ENCODE assay signal across 15 mouse cellular contexts in genomic region chr4:87088713-87089112, GRCm38 (mm10).
DNase-seq lines count a peak whose midpoint lies in the region; ATAC-seq lines count a peak whose summit lies in the region.
"Had no signal": no experiment of that assay in that cellular context is flagged by ENCODE, and none has a peak within 500 bp of the region (broad histone marks: within the 10 kb centered on the region; RNA-seq: fewer than 3 reads in every experiment).

No protein-coding gene starts in this region.

- 0 out of 2 replicates have a peak, but pooled peaks have one; percentile 52 for ATAC-seq in hindbrain, embryonic 13.5 days (ENCODE audit: low FRiP score)
- peak; percentile 38; the same call in 1 of the 2 replicates for ATAC-seq in neural tube, embryonic 14.5 days (ENCODE audit: low read depth)
- no peak for ATAC-seq in neural tube, embryonic 15.5 days (ENCODE audit: low FRiP score)
- no peak for ATAC-seq in intestine, embryonic 15.5 days

- no peak overlapping the region for H3K9ac ChIP-seq in hindbrain, embryonic 13.5 days
- H3K9ac ChIP-seq in neural tube, embryonic 14.5 days (replicated peaks; ENCODE audit: low read depth, low read length) = no peak overlapping the region
- H3K9ac ChIP-seq in neural tube, embryonic 15.5 days (replicated peaks) = no peak overlapping the region
- no peak overlapping the region for H3K9ac ChIP-seq in intestine, embryonic 15.5 days
- H3K9ac ChIP-seq: embryonic facial prominence, embryonic 12.5 days; heart, embryonic 15.5 days; lung, embryonic 15.5 days had no signal

- no peaks in the 10 kb centered on the region for H3K36me3 ChIP-seq in hindbrain, embryonic 13.5 days
- no peaks in the 10 kb centered on the region for H3K36me3 ChIP-seq in hindbrain, embryonic 10.5 days
- no peaks in the 10 kb centered on the region for H3K36me3 ChIP-seq in neural tube, embryonic 14.5 days (ENCODE audit: control insufficient read depth, insufficient read depth, low read length)
- H3K36me3 ChIP-seq in neural tube, embryonic 15.5 days = no peaks in the 10 kb centered on the region
- H3K36me3 ChIP-seq in intestine, embryonic 15.5 days = no peaks in the 10 kb centered on the region
- H3K36me3 ChIP-seq: embryonic facial prominence, embryonic 12.5 days; heart, embryonic 15.5 days; lung, embryonic 15.5 days had no signal

- DNase-seq in cerebellum, postnatal 10 days = peak; percentile 87 to 91
- no peak for DNase-seq in cerebellum, adult 11-12 months
- DNase-seq in hindbrain, embryonic 10.5 days (ENCODE audit: low spot score) = no peak
- no peak for DNase-seq in ovary, adult 18-20 months (ENCODE audit: low spot score)
- DNase-seq: gastrocnemius, postnatal 36 days; liver; thymus, postnatal 14 days had no signal

- H3K9me3 ChIP-seq in hindbrain, embryonic 13.5 days = no peaks in the 10 kb centered on the region
- H3K9me3 ChIP-seq in hindbrain, embryonic 10.5 days = no peaks in the 10 kb centered on the region
- H3K9me3 ChIP-seq in neural tube, embryonic 14.5 days (ENCODE audit: control insufficient read depth, low read length) = no peaks in the 10 kb centered on the region
- H3K9me3 ChIP-seq in neural tube, embryonic 15.5 days (replicated peaks) = no peaks in the 10 kb centered on the region
- no peaks in the 10 kb centered on the region for H3K9me3 ChIP-seq in intestine, embryonic 15.5 days
- H3K9me3 ChIP-seq: embryonic facial prominence, embryonic 12.5 days; heart, embryonic 15.5 days; lung, embryonic 15.5 days had no signal

- peaks cover 3% of the 10 kb centered on the region; the same call in 1 of the 2 replicates for H3K4me1 ChIP-seq in hindbrain, embryonic 13.5 days (replicated peaks)
- no peaks in the 10 kb centered on the region for H3K4me1 ChIP-seq in hindbrain, embryonic 10.5 days (replicated peaks)
- H3K4me1 ChIP-seq in neural tube, embryonic 14.5 days (ENCODE audit: control insufficient read depth, insufficient read depth, low read length) = no peaks in the 10 kb centered on the region
- H3K4me1 ChIP-seq in neural tube, embryonic 15.5 days = no peaks in the 10 kb centered on the region
- no peaks in the 10 kb centered on the region for H3K4me1 ChIP-seq in intestine, embryonic 15.5 days (replicated peaks)
- H3K4me1 ChIP-seq: heart, embryonic 15.5 days; lung, embryonic 15.5 days had no signal

- no peak overlapping the region for H3K4me3 ChIP-seq in hindbrain, embryonic 13.5 days
- no peak overlapping the region for H3K4me3 ChIP-seq in hindbrain, embryonic 10.5 days
- no peak overlapping the region for H3K4me3 ChIP-seq in neural tube, embryonic 14.5 days (ENCODE audit: low read depth, low read length)
- no peak overlapping the region for H3K4me3 ChIP-seq in neural tube, embryonic 15.5 days (replicated peaks)
- no peak overlapping the region for H3K4me3 ChIP-seq in intestine, embryonic 15.5 days (replicated peaks)
- H3K4me3 ChIP-seq: embryonic facial prominence, embryonic 12.5 days; heart, embryonic 15.5 days; lung, embryonic 15.5 days had no signal

- no peaks in the 10 kb centered on the region for H3K27me3 ChIP-seq in hindbrain, embryonic 13.5 days
- no peaks in the 10 kb centered on the region for H3K27me3 ChIP-seq in hindbrain, embryonic 10.5 days (ENCODE audit: insufficient read depth, poor library complexity, severe bottlenecking)
- H3K27me3 ChIP-seq in neural tube, embryonic 14.5 days (ENCODE audit: control insufficient read depth, insufficient read depth, low read length) = no peaks in the 10 kb centered on the region
- no peaks in the 10 kb centered on the region for H3K27me3 ChIP-seq in neural tube, embryonic 15.5 days (replicated peaks)
- no peaks in the 10 kb centered on the region for H3K27me3 ChIP-seq in intestine, embryonic 15.5 days (replicated peaks)
- H3K27me3 ChIP-seq: embryonic facial prominence, embryonic 12.5 days; heart, embryonic 15.5 days; lung, embryonic 15.5 days had no signal

- H3K27ac ChIP-seq in hindbrain, embryonic 13.5 days = 0 out of 2 replicates have a peak overlapping the region, but pooled peaks have one; percentile 0
- no peak overlapping the region for H3K27ac ChIP-seq in hindbrain, embryonic 10.5 days
- no peak overlapping the region for H3K27ac ChIP-seq in neural tube, embryonic 14.5 days (ENCODE audit: low read depth, low read length)
- H3K27ac ChIP-seq in neural tube, embryonic 15.5 days (replicated peaks) = no peak overlapping the region
- H3K27ac ChIP-seq in intestine, embryonic 15.5 days = no peak overlapping the region
- H3K27ac ChIP-seq: embryonic facial prominence, embryonic 12.5 days; heart, embryonic 15.5 days; kidney, postnatal 0 days; lung, embryonic 15.5 days had no signal

- no peak overlapping the region for H3K4me2 ChIP-seq in hindbrain, embryonic 13.5 days
- H3K4me2 ChIP-seq in neural tube, embryonic 14.5 days (ENCODE audit: low read depth, low read length) = no peak overlapping the region
- H3K4me2 ChIP-seq in neural tube, embryonic 15.5 days = no peak overlapping the region
- no peak overlapping the region for H3K4me2 ChIP-seq in intestine, embryonic 15.5 days (replicated peaks)
- H3K4me2 ChIP-seq: embryonic facial prominence, embryonic 12.5 days; heart, embryonic 15.5 days; lung, embryonic 15.5 days had no signal

- WGBS in hindbrain, embryonic 13.5 days = 81% methylated on average over 6 of the region's 6 CpGs
- WGBS in hindbrain, embryonic 10.5 days = 78% methylated on average over 6 of the region's 6 CpGs
- 75% methylated on average over 6 of the region's 6 CpGs for WGBS in neural tube, embryonic 14.5 days
- 71% methylated on average over 6 of the region's 6 CpGs for WGBS in neural tube, embryonic 15.5 days
- WGBS in intestine, embryonic 15.5 days = 71% methylated on average over 6 of the region's 6 CpGs

Comparison
In these comparisons a context has a peak if more than half of its experiments do, and no peak if none do; other contexts are left out.
1. DNase-seq: peak in cerebellum, postnatal 10 days (2 of 2); none in cerebellum, adult 11-12 months (single experiment), hindbrain, embryonic 10.5 days (single experiment) and ovary, adult 18-20 months (single experiment).
2. ATAC-seq: peak in hindbrain, embryonic 13.5 days (single experiment) and neural tube, embryonic 14.5 days (single experiment); none in neural tube, embryonic 15.5 days (single experiment) and intestine, embryonic 15.5 days (single experiment).